Mouse (Mus musculus): ENCODE results near the gene Rela.

DNA sequence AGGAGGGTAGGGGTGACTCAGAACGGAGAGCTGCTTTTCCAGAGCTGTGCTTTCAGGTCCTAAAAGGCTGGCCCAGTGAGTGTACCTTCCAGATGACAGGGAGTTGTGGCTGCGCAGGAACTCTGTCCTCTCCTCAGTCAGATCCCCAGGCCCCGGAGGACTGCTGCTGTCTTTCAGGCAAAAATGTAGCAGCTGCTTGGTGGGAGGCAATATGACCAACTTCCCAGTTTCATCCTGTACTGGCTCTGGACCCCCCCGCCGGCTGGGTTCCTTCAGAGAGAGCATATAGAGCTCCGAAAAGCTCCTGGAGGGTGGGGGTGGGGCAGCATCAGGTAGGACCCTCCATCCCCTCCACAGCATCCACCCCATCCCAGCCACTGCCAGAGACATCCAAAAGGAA lies 15.3 kb downstream of the Rela start:
- TF ChIP-seq POLR2A (IDR thresholded peaks at IDR 0.05; ENCODE audit: low read depth, low read length) = no peak
- TF ChIP-seq CTCF (IDR thresholded peaks at IDR 0.05; ENCODE audit: borderline replicate concordance, insufficient read depth, low read length) = no peak

Data from embryonic fibroblast, embryonic 13.5 days (primary cell).